Mouse (Mus musculus) liver, embryonic 13.5 days (tissue): ENCODE data around the gene Lrrc4. TPM values are rescaled to one million over a fixed set of nuclear protein-coding genes. Genes with fewer than 3 reads are reported as not detected.

ENCODE experiments used
- ATAC-seq: fragments of 200-750 bp; cut with Nextera tagmentation; 2 replicates; pipeline ENCODE4 v1.8.0; 2017; ENCODE audit warnings: low read depth, mild to moderate bottlenecking, moderate number of reproducible peaks, moderate library complexity
- DNase-seq: peaks from one replicate; pipeline ENCODE4 v3.0.0; 2022
- H3K27ac ChIP-seq: fragments of 300-500 bp; sonication (generic); 2 replicates; pipeline ENCODE4 v1.5.1; 2015; ENCODE audit warnings: moderate library complexity, mild to moderate bottlenecking, inconsistent platforms
- H3K27me3 ChIP-seq: fragments of 300-500 bp; sonication (generic); 2 replicates; pipeline ENCODE4 v1.6.1; 2015; ENCODE audit warnings: mild to moderate bottlenecking, inconsistent platforms
- H3K36me3 ChIP-seq: fragments of 300-500 bp; sonication (generic); 2 replicates; pipeline ENCODE4 v1.6.1; 2015; ENCODE audit warnings: mild to moderate bottlenecking, inconsistent platforms
- H3K4me1 ChIP-seq: fragments of 300-500 bp; sonication (generic); replicated peaks from 2 replicates; pipeline ENCODE4 v1.6.1; 2015; ENCODE audit warnings: inconsistent platforms
- H3K4me2 ChIP-seq: fragments of 300-500 bp; sonication (generic); 2 replicates; pipeline ENCODE4 v1.6.1; 2015; ENCODE audit warnings: inconsistent platforms, mild to moderate bottlenecking, moderate library complexity
- H3K4me3 ChIP-seq: fragments of 300-500 bp; sonication (generic); replicated peaks from 2 replicates; pipeline ENCODE4 v1.5.1; 2015; ENCODE audit warnings: mild to moderate bottlenecking, inconsistent platforms
- H3K9ac ChIP-seq: fragments of 300-500 bp; sonication (generic); 2 replicates; pipeline ENCODE4 v1.6.1; 2015; ENCODE audit warnings: mild to moderate bottlenecking, inconsistent platforms
- H3K9me3 ChIP-seq: fragments of 300-500 bp; sonication (generic); replicated peaks from 2 replicates; pipeline ENCODE4 v1.6.1; 2016; ENCODE audit warnings: inconsistent platforms
- WGBS: fragments of 180-500 bp; shearing (Covaris S2); methylation state at CpG from one replicate; pipeline ENCODE4 v1.1.7; 2015; ENCODE audit not compliant: insufficient replicate concordance; 5-methylcytosine and 5-hydroxymethylcytosine counted together
- polyA plus RNA-seq: library from polyadenylated mRNA; unstranded; fragments of >200 nt; fragmentation: Nextera tagmentation; extraction: Ambion mirVana; gene quantifications from 2 replicates; pipeline ENCODE4 v1.2.1, GENCODE M21; 2015

Lrrc4 gene
- polyA plus RNA-seq, 1 experiment from 2014 or later: 0.08 TPM

DNA sequence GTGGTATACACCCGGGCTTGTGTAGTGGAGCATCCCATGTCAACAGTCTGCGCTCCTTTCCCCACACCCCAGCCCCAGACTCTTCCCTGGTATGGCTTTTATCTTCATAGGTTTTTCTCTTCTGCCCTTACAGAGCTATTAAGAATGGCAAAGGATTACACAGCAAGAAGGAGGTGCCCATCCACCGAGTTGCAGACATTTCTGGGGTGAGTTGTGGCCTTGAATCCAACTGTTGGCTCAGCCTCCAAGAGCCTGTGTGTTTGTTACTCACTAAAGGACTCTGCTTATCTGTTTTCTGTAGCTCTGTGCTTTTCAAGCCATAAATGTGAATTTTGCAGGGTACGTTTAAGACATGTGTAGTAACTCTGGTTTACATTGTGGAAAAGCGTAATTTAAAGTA, 106.8 kb downstream of the Lrrc4 start:
- Histone ChIP-seq H3K9me3 (no peaks in the 10 kb centered on the region), H3K27ac (no peak overlapping the region), H3K4me2 (no peak overlapping the region), H3K36me3 (peaks cover 12% of the 10 kb centered on the region; the same call in 1 of the 2 replicates), H3K4me3 (no peak overlapping the region), H3K4me1 (peaks cover 10% of the 10 kb centered on the region), H3K27me3 (no peaks in the 10 kb centered on the region), H3K9ac (no peak overlapping the region)
- WGBS: 76% methylated on average over 5 of the region's 5 CpGs
- no peak for ATAC-seq
- no peak for DNase-seq

DNA sequence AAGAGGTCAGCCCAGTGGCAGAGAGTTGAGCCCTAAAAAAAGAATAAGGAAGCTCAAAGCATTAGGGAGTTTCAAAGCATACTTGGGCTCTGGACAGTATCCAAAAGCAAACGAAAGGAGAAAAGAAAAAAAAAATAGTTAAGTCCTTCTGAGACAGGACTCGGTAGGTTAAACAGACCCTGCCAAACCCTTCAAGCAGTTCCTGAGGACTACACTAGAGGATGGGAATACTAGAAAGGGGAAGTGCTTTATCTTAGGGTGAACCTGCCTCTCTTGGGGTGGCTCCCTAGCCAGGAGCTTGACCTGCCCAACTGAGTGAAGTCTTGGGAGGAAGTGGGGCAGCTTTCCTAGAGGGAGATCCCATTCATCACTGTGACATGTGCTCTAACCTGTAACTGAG, 108.5 kb downstream of the Lrrc4 start:
- Histone ChIP-seq H3K27me3 (no peaks in the 10 kb centered on the region), H3K4me3 (no peak overlapping the region), H3K36me3 (peaks cover 12% of the 10 kb centered on the region; the same call in 1 of the 2 replicates), H3K4me1 (no peaks in the 10 kb centered on the region), H3K27ac (no peak overlapping the region), H3K4me2 (no peak overlapping the region), H3K9me3 (no peaks in the 10 kb centered on the region), H3K9ac (no peak overlapping the region)
- ATAC-seq: no peak
- DNase-seq: no peak
- WGBS: 25% methylated on average over 2 of the region's 2 CpGs

DNA sequence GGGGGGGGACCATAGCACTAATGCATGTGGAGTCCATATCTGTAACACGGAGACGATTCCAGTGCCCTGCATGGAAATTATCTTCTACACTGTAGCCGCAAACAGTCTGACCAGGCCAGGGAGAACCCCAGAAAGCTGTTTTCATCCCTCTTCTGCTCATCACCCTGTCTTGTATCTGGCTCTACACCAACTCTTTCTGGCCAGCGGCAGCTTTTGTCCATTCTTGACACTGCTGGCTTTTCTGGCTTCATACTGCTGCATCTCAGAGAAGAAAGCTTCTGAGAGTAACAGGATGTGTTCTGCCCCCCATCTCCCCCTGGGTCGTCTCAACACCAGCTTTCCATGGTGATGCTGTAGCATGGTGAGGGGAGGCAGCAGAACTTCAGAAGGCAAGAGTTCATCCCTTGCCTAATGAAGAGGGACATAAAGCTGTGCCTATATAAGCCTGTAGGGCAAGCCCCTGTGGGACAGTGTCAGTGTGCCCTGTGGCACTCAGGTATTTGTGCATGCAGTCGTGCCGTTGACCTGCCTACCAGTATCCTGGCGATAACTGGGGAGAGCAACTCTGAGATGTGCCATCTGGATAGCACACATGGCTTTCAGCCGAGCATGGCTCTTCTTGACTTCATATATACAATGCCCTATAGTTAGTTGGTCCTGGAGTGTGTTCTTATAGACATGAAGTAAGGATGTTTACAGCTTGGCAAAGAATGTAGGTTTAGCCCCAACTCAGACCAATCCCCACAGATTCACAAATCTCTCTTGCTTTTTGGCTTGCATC, 111.0 kb downstream of the Lrrc4 start:
- DNase-seq: no peak
- H3K4me3 ChIP-seq: no peak overlapping the region
- ATAC-seq: no peak
- H3K9me3 ChIP-seq: no peaks in the 10 kb centered on the region
- no peak overlapping the region for H3K27ac ChIP-seq
- H3K36me3 ChIP-seq: peaks cover 7% of the 10 kb centered on the region; the same call in 1 of the 2 replicates
- WGBS: 82% methylated on average over 9 of the region's 9 CpGs
- no peaks in the 10 kb centered on the region for H3K4me1 ChIP-seq
- no peak overlapping the region for H3K9ac ChIP-seq
- H3K4me2 ChIP-seq: no peak overlapping the region
- no peaks in the 10 kb centered on the region for H3K27me3 ChIP-seq

DNA sequence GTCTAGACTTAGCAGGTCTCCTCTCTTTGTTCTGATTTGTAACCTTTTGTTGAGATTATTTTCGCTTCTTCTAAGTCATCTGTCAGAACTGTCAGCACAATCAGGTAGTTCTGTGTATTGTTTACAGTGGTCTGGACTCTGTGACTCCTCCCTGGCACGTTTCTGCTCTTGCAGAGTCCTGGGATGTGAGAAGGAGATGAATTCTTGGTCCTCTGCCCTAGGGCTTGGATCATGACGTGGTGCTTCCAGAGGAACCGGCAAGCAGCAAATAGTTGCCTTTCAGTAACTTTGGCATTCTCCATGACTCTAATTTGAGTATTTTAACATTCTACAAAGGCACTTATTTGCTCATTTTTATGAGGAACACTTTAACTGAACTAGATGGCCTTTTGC, 113.7 kb downstream of the Lrrc4 start:
- H3K9ac ChIP-seq: no peak overlapping the region

DNA sequence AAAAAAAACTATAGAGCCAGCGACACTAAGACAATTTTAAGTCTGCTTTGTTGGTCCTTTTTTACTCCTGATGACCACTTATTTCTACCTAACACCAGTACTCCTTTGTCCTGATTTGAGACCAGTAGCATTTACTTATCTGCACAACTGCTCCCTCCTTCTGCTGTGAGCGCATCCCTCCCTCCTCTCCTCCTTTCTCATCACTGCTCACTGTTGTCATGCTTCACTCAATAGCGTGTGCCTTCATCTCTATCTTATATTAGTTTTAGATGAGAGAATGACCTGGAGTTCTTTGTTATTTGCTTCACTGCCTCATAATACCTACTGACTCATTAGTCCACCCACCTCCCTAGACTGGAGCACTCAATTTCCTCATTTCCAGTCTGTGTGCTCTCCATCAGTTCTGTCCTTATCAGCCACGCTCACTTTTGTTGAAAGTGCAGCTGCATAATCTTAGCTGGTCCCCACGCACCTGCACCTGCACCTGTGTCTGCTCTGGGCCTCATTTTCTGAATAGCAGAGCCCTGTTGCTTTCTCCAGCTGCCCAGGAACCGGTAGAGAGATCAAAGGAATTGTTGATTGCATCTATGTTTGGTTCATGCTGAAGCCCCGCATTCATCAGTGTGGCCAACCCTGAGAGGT, 114.2 kb downstream of the Lrrc4 start:
- WGBS: 67% methylated on average over 7 of the region's 7 CpGs
- Histone ChIP-seq H3K27ac (no peak overlapping the region), H3K4me1 (peaks cover 8% of the 10 kb centered on the region), H3K4me3 (no peak overlapping the region), H3K27me3 (no peaks in the 10 kb centered on the region), H3K9ac (no peak overlapping the region), H3K36me3 (peaks cover 7% of the 10 kb centered on the region), H3K4me2 (no peak overlapping the region), H3K9me3 (no peaks in the 10 kb centered on the region)
- ATAC-seq (no peak), DNase-seq (no peak)

More for the DNA sequence above, 113.7 kb downstream of the Lrrc4 start:
- Histone ChIP-seq H3K27me3 (no peaks in the 10 kb centered on the region), H3K4me2 (no peak overlapping the region), H3K9me3 (no peaks in the 10 kb centered on the region), H3K27ac (no peak overlapping the region), H3K36me3 (peaks cover 2% of the 10 kb centered on the region; the same call in 1 of the 2 replicates), H3K4me3 (no peak overlapping the region), H3K4me1 (peaks cover 2% of the 10 kb centered on the region)
- ATAC-seq (no peak), DNase-seq (no peak)
- WGBS: 66% methylated on average over 4 of the region's 4 CpGs

DNA sequence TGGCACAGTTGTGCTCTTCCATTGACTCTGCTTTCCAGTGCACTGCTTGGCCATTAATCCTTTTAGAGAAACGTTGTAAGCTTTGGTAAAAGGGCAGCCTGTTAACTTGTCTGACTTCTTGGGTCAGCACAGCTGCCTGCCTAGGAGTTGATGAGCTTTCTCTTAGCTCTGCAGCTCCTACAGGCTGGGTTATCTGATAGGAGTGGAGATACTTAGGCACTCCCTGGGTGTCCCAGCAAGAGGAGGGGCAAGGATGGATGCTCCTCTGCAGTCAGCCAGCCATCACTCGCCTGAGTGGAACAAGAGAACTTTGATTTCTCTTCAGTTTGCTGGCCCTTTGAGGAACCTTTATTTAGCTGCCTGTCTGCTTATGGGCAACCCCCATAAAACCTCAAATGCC, 121.5 kb downstream of the Lrrc4 start:
- H3K9me3 ChIP-seq: no peaks in the 10 kb centered on the region
- H3K36me3 ChIP-seq: peaks cover 26% of the 10 kb centered on the region
- peak; percentile 17 for DNase-seq
- peaks cover 68% of the 10 kb centered on the region for H3K4me1 ChIP-seq
- H3K4me3 ChIP-seq: no peak overlapping the region
- no peaks in the 10 kb centered on the region for H3K27me3 ChIP-seq
- peak overlapping the region; percentile 6 for H3K4me2 ChIP-seq
- 0 out of 2 replicates have a peak overlapping the region, but pooled peaks have one; percentile 11 for H3K9ac ChIP-seq
- WGBS: 41% methylated on average over 2 of the region's 2 CpGs
- peak overlapping the region; percentile 25; the same call in 1 of the 2 replicates for H3K27ac ChIP-seq
- ATAC-seq: peak; percentile 43; the same call in 1 of the 2 replicates

DNA sequence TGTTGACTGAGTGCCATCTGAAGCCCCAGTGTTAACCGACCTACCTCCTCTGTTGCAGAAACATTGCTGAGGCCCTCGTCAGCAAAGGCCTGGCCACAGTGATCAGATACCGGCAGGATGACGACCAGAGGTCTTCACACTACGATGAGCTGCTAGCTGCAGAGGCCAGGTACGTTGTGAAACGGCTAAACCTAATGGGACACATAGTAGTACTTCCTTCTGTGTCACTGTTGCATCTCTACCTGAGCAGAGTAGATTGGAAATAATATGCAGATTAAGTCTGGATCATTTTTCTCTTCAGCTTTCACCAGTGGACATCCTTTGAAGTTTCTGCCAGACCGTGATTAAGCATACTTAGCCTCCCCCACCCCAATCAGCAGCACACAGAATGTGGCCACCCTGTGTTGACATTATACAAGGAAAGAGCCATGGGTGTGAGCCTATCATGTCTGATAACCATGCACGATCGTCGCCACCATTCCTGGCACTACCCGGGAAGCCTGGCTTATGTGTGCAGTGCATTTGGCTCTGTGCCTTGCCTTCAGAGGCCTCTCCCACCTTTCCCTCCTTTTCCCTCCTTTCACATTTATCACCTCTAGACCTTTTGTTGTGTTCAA, 124.5 kb downstream of the Lrrc4 start:
- Histone ChIP-seq H3K9me3 (no peaks in the 10 kb centered on the region), H3K4me1 (peaks cover 69% of the 10 kb centered on the region), H3K27me3 (no peaks in the 10 kb centered on the region), H3K36me3 (peaks cover 19% of the 10 kb centered on the region; the same call in 1 of the 2 replicates), H3K4me2 (peak overlapping the region; percentile 36), H3K4me3 (no peak overlapping the region), H3K9ac (peak overlapping the region; percentile 34; the same call in 1 of the 2 replicates), H3K27ac (peak overlapping the region; percentile 83)
- ATAC-seq (peak; percentile 92), DNase-seq (peak; percentile 61)
- 36% methylated on average over 12 of the region's 12 CpGs for WGBS

DNA sequence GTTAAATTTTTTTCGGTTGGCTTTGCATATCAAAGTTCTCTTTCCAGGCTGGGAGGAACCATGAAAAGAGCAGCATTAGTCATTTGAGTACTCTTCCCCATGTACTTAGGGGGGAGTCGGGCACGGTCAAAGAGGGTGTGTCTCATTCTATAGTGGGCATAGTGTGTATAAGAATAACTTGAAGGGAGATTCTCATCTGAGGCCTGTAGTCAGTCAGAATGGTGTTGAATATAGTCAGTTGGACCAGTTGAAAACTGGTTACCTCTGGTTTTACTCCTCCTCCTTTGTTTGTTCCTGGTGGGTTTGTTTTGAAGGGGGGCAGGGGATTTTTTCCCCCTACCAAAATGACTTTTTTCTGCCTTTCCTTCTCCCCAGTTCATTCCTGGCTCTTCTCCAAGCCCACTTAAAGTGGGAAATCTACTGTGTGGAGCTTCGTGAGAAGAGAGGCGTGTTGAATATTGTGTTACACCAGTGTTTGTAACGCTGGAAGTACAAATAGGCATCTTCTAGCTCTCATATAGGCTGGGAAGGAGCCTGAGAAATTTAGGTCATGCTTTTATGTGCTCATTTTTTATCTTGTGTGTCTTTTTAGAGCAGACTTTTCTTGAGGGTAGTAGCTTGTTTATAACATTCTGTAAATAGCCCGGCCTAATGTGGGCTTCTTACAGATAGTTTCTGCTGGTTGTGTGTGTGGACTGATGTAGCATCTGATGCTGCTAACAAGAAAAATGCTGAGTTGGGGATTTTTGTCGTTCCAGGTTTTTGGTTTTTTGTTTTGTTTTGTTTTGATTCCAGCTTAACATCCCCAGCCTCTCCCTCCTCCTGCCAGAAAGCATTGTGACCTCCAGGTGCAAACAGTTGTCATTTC, 125.2 kb downstream of the Lrrc4 start:
- Histone ChIP-seq H3K9ac (peak overlapping the region; percentile 34; the same call in 1 of the 2 replicates), H3K27me3 (no peaks in the 10 kb centered on the region), H3K4me3 (no peak overlapping the region), H3K4me1 (peaks cover 68% of the 10 kb centered on the region), H3K4me2 (peak overlapping the region; percentile 36), H3K9me3 (no peaks in the 10 kb centered on the region), H3K27ac (peak overlapping the region; percentile 83), H3K36me3 (peaks cover 19% of the 10 kb centered on the region; the same call in 1 of the 2 replicates)
- 71% methylated on average over 8 of the region's 8 CpGs for WGBS
- ATAC-seq: no peak
- no peak for DNase-seq

DNA sequence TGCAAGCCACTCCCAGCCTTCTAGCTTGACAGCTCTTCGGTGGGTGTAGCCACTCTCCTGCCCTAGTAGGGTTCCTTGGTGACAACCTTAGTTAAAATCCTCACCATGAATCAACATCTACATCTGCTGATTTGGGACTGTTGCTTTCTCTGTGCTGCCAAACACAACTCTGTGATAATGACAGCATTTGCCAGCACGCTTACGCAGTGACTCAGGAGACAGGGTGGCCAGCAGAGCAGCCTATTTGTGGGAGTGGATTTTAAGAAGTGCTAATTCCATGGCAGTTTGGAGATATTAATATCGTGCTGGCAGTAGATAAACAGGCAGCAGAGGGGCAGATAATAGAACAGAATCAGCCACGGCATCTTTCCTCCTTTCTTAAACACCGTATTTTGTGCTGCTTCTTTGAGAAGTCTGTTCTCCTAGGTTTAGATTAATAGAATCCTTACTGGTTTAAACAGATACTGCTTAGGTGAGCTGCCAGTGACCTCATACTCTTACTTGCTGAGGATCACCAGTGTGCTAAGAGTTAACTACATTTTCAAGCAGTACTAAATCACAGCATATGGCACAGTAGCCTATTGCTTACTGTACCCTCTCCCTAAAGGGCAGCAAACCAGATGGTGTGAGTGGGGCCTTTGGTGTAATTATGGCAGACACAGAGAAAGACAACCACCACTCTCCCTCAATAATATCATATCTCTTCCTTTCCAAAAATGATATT, 126.0 kb downstream of the Lrrc4 start:
- WGBS: 26% methylated on average over 6 of the region's 6 CpGs
- H3K4me1 ChIP-seq: peaks cover 60% of the 10 kb centered on the region
- H3K4me3 ChIP-seq: no peak overlapping the region
- peak; percentile 51 for DNase-seq
- no peaks in the 10 kb centered on the region for H3K27me3 ChIP-seq
- no peaks in the 10 kb centered on the region for H3K9me3 ChIP-seq
- peaks cover 25% of the 10 kb centered on the region; the same call in 1 of the 2 replicates for H3K36me3 ChIP-seq
- peak; percentile 64 for ATAC-seq
- H3K27ac ChIP-seq: peak overlapping the region; percentile 83
- no peak overlapping the region for H3K9ac ChIP-seq
- peak overlapping the region; percentile 39 for H3K4me2 ChIP-seq

DNA sequence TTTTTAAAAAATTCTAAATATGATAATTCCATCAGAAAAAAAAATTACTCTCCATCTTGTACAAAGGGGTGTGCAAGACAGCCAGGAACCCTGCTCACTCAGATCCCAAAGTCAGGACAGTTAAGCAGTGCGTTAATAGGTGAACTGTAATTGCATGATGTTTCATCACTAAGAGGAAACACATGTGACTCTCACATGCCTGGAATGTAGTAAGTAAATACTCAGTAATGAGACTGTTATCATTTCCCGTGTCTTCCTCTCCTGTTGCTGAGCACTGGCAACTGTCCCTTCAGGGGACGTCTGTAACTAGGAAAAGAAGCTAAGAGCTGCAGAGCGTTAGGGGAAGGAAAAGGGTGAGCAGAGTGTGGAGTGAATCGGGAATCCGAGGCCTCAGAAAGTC, 126.9 kb downstream of the Lrrc4 start:
- WGBS: 59% methylated on average over 6 of the region's 6 CpGs
- no peak for ATAC-seq
- H3K4me2 ChIP-seq: peak overlapping the region; percentile 39
- no peak for DNase-seq
- H3K9ac ChIP-seq: no peak overlapping the region
- peaks cover 51% of the 10 kb centered on the region for H3K4me1 ChIP-seq
- no peak overlapping the region for H3K4me3 ChIP-seq
- no peaks in the 10 kb centered on the region for H3K27me3 ChIP-seq
- H3K27ac ChIP-seq: peak overlapping the region; percentile 83
- H3K36me3 ChIP-seq: peaks cover 26% of the 10 kb centered on the region; the same call in 1 of the 2 replicates
- no peaks in the 10 kb centered on the region for H3K9me3 ChIP-seq
